Mouse (Mus musculus) retina, postnatal 1 day (tissue): ENCODE data around the gene Rpl10.

Experiments used
- DNase-seq: peaks from one replicate; pipeline ENCODE4 v3.0.0-alpha.2; 2012

The Rpl10 gene

DNA sequence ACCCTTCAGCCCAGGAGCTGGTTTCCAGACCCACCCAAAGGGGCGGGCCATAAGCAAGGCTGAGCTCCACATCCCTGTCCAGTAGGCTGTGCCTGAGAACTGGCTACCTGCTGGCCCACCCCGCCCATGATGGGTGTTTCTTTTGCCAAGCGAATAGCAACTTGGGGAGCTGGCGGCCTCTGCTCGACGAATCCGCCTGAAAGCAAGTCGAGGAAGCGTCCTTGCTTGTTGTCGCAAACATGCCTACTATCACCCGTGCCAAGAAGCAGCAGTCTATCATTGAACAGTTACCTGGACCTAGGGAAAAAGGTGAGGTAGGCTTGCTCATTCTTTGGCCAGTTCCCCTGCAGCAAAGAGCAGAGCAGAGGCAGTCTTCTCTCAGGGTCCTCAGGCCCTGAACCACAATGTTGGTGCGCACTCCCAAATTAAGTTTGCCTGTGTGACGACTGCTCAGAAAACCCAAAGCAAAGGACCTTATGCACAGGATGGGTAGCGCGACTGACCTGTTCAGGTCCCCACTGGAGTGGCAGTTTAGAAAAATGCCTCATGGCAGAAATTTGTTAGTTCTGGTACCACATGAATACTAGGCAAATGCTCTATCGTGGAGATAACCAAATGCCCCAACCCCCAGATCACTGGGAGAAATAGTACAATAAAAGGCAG is 11.3 kb downstream of the Rpl10 start, which contains the start of the genes Taz and Dnase1l1:
TSS of gene Taz (plus strand) at position 181 of the 663 bp plus-strand sequence.
TSS of gene Dnase1l1 (minus strand) at position 606 of the 663 bp plus-strand sequence.
- peak; percentile 62 for DNase-seq

DNA sequence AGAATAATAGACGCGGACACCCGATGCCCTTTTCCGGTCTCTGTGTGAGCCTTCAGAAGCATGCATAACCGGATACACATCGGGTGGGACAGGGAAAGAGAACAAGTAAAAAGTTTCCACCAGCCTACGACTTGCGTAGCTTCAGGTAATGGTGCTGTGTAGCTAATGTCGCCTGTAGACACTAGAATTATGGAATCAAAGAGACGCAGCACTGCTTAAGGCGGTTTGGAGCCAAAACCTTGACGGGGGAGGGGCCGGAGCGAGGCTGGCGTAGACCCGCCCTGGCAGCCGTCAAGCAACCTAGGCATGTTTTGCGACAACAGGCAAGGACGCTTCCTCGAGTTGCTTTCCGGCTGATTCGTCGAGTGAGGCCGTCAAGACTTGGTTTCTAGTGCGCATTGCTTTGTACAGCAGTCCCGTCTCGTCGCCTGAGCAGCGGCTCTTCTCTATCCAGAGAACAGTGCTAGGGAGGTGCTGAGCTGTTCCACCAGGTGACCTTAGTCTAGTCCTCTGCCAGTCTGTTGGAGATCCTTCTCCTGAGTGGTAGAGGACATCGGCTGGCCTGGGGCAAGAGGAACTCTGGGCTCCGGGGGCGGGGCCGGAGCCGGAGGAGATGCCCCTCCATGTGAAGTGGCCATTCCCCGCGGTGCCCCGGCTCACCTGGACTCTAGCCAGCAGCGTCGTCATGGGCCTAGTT is 11.9 kb downstream of the Rpl10 start:
- DNase-seq = peak; percentile 92

DNA sequence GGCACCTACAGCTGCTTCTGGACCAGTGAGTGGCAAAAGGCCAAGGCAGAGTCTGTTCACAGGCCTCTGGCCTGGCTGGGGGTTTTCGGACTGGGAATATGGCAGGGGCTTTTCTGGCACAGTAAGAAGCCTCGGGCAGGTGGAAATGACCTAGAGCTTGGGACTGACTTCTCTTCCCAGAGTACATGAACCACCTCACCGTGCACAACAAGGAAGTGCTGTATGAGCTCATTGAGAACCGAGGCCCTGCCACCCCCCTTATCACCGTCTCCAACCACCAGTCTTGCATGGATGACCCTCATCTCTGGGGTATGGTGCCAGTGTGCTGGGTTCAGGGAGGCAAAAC is 12.5 kb downstream of the Rpl10 start:
- no peak for DNase-seq

DNA sequence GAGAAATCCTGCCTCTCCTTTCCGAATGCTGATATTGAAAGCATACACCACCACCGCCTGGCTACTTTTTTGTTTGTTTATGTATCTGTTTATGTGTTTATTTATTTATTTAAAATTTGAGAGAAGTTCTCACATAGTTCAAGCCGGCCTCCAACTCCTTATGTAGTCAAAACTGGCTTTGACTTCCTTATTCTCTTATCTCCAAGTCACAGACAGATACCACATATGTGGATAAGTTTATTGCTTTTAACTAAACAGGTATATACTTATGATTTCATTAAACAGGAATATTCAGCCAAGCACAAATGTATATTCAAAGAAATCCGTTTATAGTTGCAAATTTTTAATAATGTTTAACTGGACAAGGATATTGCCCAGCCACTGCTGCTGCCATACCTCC is 22.8 kb downstream of the Rpl10 start:
- no peak for DNase-seq

DNA sequence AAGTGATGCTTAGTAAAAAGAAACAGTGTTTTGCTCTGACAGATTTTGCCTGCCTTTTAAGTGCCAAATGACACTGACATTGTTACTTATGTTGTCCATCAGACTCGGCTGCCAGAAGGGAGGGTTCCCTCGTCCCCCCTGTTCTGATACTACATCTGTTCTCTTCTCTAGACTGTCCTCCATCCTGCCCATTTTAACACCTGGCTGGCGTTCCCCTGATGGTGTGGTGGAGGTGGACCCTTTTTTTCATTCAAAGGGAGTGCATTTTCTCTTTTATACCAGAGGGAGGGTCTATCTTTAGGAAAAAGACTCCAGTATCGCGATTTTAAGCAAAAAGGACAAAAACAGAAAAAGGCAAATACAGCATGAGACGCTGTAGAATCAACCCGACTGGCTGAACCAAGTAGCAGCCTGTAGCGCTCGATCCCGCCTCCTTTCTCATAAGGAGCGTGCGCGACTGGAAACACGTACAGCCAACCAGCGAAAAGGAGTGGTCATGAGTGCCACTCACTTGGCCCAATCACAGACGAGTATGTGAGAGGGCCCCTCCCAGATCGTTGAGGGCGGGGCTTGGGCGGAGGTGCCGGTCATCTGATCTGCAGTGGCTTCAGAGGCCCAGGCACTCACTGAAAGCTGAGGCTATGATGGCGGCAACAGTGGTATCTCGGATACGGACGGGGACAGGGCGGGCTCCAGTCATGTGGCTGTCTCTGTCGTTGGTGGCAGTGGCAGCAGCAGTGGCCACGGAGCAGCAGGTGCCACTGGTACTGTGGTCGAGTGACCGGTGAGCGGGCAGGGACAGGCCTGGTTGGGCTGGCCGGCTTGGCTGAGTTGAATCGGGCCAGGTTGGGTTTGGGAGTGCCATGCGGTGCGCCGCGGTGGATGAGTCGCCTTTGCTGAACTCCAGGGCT is 26.2 kb downstream of the Rpl10 start, which contains the start of gene Atp6ap1:
TSS of gene Atp6ap1 (plus strand) at position 560 of the 911 bp plus-strand sequence.
- DNase-seq = peak; percentile 96

DNA sequence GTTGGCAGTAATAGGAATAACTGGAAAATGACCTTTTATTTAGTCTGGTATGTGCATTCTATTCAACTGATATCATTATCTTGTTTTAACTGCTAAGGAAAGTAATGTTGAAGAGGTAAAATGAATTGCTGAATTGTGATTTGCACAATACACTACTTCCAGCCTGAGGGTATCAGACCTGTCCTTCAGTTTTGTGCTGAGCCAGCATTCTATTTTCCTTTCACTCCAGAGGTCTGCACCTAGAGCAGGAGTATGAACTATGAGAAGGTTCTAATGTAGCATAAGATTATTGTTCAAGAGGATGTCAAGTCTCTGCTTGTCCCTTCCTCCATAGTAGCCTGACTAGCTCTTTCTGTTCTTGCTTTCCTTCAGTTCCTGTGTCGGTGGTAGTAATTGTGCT is 27.7 kb downstream of the Rpl10 start:
- no peak for DNase-seq

DNA sequence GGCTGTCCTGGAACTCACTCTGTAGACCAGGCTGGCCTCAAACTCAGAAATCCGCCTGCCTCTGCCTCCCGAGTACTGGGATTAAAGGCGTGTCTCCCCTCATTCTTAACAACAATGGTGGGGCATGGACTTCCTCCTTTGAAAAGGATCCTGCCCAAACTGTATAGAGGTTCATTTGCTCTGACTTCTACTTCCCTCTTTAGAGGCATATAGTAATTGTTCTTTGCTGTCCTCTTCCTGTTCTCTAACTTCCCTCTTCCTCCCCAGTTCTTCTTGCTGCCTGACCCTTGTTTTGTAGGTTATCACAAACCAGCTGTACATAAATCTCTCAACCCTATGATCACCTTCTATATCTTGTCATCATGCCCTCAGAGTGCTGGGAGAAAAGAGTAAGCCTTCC is 29.1 kb downstream of the Rpl10 start:
- DNase-seq = no peak

DNA sequence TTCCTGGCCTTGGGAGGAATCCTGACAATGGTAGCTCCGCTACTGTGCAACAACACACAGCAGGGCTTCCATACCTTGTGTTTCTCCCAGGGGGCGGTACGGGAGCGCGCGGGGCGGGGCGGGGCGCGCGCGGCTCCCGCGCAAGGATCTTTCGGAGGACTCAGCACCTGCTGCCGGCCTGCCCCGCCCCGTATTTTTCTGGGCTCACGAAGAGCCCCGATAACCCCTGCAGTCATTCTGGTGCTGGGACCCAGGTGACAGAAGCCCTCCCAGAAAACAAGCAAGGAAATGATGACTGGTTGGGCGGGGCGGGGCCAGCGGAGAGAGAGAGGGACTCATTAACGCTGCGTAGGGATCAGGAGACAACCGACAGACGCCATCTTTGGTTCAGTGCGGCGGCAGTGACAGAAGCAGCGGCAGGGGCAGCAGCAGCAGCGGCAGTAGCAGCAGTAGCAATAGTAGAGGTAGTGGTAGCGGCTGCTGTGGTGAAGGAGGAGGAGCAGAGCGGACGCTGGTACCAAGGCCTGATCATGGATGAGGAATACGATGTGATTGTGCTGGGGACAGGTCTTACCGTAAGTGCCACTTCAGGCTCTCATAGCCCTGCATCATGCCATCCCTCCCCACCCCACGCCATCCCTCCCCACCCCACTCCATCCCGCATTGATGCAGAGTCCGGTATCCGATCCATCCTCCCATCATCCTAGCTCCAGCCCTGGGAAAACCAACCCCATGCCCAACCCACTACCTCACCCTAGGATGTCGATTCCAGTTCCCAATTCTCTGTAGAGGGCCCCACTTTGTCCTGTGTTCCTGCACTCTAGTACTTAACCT is 34.5 kb downstream of the Rpl10 start, which contains the start of gene Gdi1:
TSS of gene Gdi1 (plus strand) at position 132 of the 834 bp plus-strand sequence.
- peak; percentile 92 for DNase-seq

DNA sequence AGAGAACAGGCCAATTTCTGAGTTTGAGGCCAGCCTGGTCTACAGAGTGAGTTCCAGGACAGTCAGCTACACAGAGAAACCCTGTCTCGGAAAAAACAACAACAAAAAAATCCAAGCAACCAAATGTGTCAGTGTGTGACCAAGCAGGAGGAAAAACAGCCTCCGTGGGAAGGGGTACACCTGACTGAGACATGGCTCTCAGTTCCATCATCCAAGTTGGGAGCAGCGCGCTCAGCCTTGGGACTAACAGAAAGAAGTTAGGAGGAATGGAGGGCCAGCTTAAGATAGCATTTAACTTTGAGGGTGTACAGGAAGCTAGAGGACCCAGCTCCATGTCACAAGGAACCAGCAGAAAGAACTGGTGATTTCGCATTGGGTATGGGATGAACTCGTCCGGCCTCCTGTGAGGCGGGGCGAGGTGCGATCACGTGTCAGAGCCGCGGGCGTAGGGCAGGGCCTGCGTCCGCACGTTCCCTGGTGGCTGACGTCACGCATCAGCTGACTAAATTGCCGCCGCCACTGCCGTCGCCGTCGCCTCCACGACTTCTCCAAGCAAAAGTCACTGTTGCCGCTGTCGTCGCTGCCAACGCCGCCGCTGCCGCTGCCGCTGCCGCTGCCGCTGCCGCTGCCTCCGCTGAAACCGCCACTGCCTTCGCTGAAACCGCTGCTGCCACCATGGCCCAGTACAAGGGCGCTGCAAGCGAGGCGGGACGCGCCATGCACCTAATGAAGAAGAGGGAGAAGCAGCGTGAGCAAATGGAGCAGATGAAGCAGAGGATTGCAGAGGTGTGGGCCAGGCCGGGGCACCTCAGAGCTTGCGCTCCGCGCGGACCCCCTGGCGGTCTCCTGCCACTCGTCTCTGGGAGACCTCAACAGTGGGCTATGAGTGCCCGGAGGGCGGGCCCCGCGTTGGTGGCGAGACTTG is 42.2 kb downstream of the Rpl10 start, which contains the start of gene Fam50a:
TSS of gene Fam50a (plus strand) at position 494 of the 925 bp plus-strand sequence.
- peak; percentile 91 for DNase-seq
